In the genomic region with DNA sequence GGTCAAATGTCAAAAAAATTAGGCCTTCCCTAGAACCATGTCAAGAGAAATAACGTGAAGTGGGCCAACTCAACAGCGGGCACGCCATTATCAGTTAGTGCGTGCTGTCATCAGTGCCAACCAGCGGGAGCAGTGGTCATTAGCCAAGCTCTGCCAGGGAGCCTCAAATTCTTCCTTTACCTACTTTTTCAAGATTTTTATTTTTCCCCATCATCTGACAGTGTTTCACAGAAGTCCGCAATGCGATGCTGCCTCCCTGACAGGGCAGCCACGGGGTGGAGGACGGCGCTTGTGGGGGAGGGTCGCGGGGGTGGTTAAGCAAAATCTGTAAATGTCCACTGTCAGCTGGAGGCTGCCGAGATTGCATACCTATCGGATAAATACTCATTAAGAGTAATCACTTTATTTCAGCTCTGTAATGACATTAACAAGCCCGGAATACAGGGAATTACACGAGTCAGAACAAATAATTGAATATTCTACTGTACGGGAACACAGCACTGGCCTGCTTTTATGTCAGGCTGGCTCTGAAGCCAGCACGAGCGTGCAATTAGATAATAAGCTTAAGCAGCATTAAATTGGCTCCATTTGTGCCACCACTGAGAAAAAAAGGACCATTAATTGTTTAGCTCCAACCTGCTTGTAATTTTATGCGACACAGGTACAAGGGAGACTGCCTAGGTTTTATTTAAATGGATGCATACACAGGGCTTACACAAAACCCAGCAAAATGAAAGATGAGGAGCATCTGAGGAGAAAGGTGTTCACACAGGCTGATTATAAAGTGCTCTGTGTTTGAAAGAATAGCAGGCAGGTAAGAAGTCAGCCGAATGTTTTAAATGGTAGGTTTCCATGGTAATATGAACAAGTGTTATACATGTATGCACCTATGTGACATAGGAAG, we compare ENCODE assay signal across 16 mouse cellular contexts.
DNase-seq lines count a peak whose midpoint lies in the region; ATAC-seq and TF ChIP-seq lines count a peak whose summit lies in the region.
"Had no signal": no experiment of that assay in that cellular context is flagged by ENCODE, and none has a peak within 500 bp of the region (broad histone marks: within the 10 kb centered on the region; RNA-seq: fewer than 3 reads in every experiment).

No protein-coding gene starts in this region.

- DNase-seq in forebrain, embryonic 10.5 days (ENCODE audit: extremely low spot score, low spot score), result no peak
- peak; percentile 76 for DNase-seq in brain, embryonic 14.5 days (ENCODE audit: low read depth)
- no peak for DNase-seq in thymus, adult 18-20 months
- DNase-seq in Muller cell, postnatal 12 days (ENCODE audit: inconsistent ontology term), result no peak
- DNase-seq: adrenal gland, postnatal 36 days; gastrocnemius, postnatal 10 days; kidney, adult 2 months; kidney, postnatal 36 days; lung, postnatal 14 days had no signal

- H3K27ac ChIP-seq in forebrain, embryonic 13.5 days, result no peak overlapping the region
- H3K27ac ChIP-seq in forebrain, embryonic 10.5 days, result no peak overlapping the region
- H3K27ac ChIP-seq in forebrain, embryonic 15.5 days (replicated peaks), result no peak overlapping the region
- H3K27ac ChIP-seq in midbrain, embryonic 15.5 days, result peak overlapping the region; percentile 70
- H3K27ac ChIP-seq: embryonic facial prominence, embryonic 15.5 days; limb, embryonic 15.5 days had no signal

- no peak for TF ChIP-seq POLR2A in brain, embryonic 14.5 days (IDR thresholded peaks at IDR 0.05; ENCODE audit: borderline replicate concordance, extremely low read depth, insufficient read depth, insufficient read length, poor library complexity, severe bottlenecking)

- H3K4me2 ChIP-seq in forebrain, embryonic 13.5 days, result peak overlapping the region; percentile 24
- peak overlapping the region; percentile 26 for H3K4me2 ChIP-seq in forebrain, embryonic 15.5 days (replicated peaks)
- peak overlapping the region; percentile 32 for H3K4me2 ChIP-seq in midbrain, embryonic 15.5 days
- H3K4me2 ChIP-seq: embryonic facial prominence, embryonic 15.5 days; limb, embryonic 15.5 days had no signal

- peak; percentile 24; the same call in 1 of the 2 replicates for ATAC-seq in forebrain, embryonic 13.5 days
- peak; percentile 51; the same call in 1 of the 2 replicates for ATAC-seq in forebrain, embryonic 15.5 days (replicated peaks)
- peak; percentile 84 for ATAC-seq in midbrain, embryonic 15.5 days (replicated peaks)
- ATAC-seq in monocyte, adult 5-6 weeks (replicated peaks; ENCODE audit: insufficient number of reproducible peaks, low FRiP score, low TSS enrichment, poor library complexity, severe bottlenecking), result no peak

- TF ChIP-seq CTCF in brain, embryonic 14.5 days (IDR thresholded peaks at IDR 0.05; ENCODE audit: borderline replicate concordance, extremely low read depth, insufficient read depth, insufficient read length), result no peak

- no peaks in the 10 kb centered on the region for H3K9me3 ChIP-seq in forebrain, embryonic 13.5 days (replicated peaks)
- no peaks in the 10 kb centered on the region for H3K9me3 ChIP-seq in forebrain, embryonic 10.5 days
- no peaks in the 10 kb centered on the region for H3K9me3 ChIP-seq in forebrain, embryonic 15.5 days
- H3K9me3 ChIP-seq in midbrain, embryonic 15.5 days, result no peaks in the 10 kb centered on the region
- H3K9me3 ChIP-seq: embryonic facial prominence, embryonic 15.5 days; limb, embryonic 15.5 days had no signal

- H3K4me1 ChIP-seq in forebrain, embryonic 13.5 days, result peaks cover 10% of the 10 kb centered on the region; the same call in 1 of the 2 replicates
- H3K4me1 ChIP-seq in forebrain, embryonic 10.5 days, result peaks cover 14% of the 10 kb centered on the region
- H3K4me1 ChIP-seq in forebrain, embryonic 15.5 days, result peaks cover 14% of the 10 kb centered on the region
- H3K4me1 ChIP-seq in midbrain, embryonic 15.5 days, result peaks cover 31% of the 10 kb centered on the region
- H3K4me1 ChIP-seq: embryonic facial prominence, embryonic 15.5 days; limb, embryonic 15.5 days; megakaryocyte, embryonic 14.5 days had no signal

- H3K4me3 ChIP-seq in forebrain, embryonic 13.5 days, result no peak overlapping the region
- H3K4me3 ChIP-seq in forebrain, embryonic 10.5 days, result no peak overlapping the region
- no peak overlapping the region for H3K4me3 ChIP-seq in forebrain, embryonic 15.5 days
- no peak overlapping the region for H3K4me3 ChIP-seq in midbrain, embryonic 15.5 days
- H3K4me3 ChIP-seq: embryonic facial prominence, embryonic 15.5 days; limb, embryonic 15.5 days; megakaryocyte, embryonic 14.5 days had no signal

- no peak overlapping the region for H3K9ac ChIP-seq in forebrain, embryonic 13.5 days
- no peak overlapping the region for H3K9ac ChIP-seq in forebrain, embryonic 15.5 days (replicated peaks)
- no peak overlapping the region for H3K9ac ChIP-seq in midbrain, embryonic 15.5 days
- H3K9ac ChIP-seq: embryonic facial prominence, embryonic 15.5 days; limb, embryonic 15.5 days had no signal

- H3K27me3 ChIP-seq in forebrain, embryonic 13.5 days, result peaks cover 16% of the 10 kb centered on the region
- no peaks in the 10 kb centered on the region for H3K27me3 ChIP-seq in forebrain, embryonic 10.5 days (ENCODE audit: poor library complexity, severe bottlenecking)
- 0 out of 2 replicates have a peak, but pooled peaks cover 6% of the 10 kb centered on the region for H3K27me3 ChIP-seq in forebrain, embryonic 15.5 days
- no peaks in the 10 kb centered on the region for H3K27me3 ChIP-seq in midbrain, embryonic 15.5 days (replicated peaks)
- H3K27me3 ChIP-seq: limb, embryonic 15.5 days; megakaryocyte, embryonic 14.5 days had no signal

- no peaks in the 10 kb centered on the region for H3K36me3 ChIP-seq in forebrain, embryonic 13.5 days (ENCODE audit: poor library complexity, severe bottlenecking)
- H3K36me3 ChIP-seq in forebrain, embryonic 10.5 days (replicated peaks), result no peaks in the 10 kb centered on the region
- H3K36me3 ChIP-seq in forebrain, embryonic 15.5 days, result no peaks in the 10 kb centered on the region
- H3K36me3 ChIP-seq in midbrain, embryonic 15.5 days (replicated peaks), result no peaks in the 10 kb centered on the region
- H3K36me3 ChIP-seq: embryonic facial prominence, embryonic 15.5 days; limb, embryonic 15.5 days had no signal

- WGBS in forebrain, embryonic 13.5 days, result 50% methylated on average over 21 of the region's 21 CpGs
- WGBS in forebrain, embryonic 10.5 days, result 83% methylated on average over 21 of the region's 21 CpGs
- WGBS in forebrain, embryonic 15.5 days, result 37% methylated on average over 21 of the region's 21 CpGs
- 39% methylated on average over 21 of the region's 21 CpGs for WGBS in midbrain, embryonic 15.5 days
